Mouse (Mus musculus) myocyte (in vitro differentiated cells): Measurements from ENCODE around the gene Pcsk2.

Experiments
- MAX ChIP-seq: IDR thresholded peaks from one replicate; pipeline ENCODE4 v1.6.1; 2011; ENCODE audit warnings: low read depth, mild to moderate bottlenecking, control low read depth
- MYOG ChIP-seq, 3 experiments: IDR thresholded peaks; one replicate each; pipeline ENCODE4 v1.6.1; 2011; ENCODE audit warnings: control low read depth in 2 of 3, low read depth in 2 of 3, mild to moderate bottlenecking in 2 of 3; ENCODE audit not compliant: insufficient read length in 2 of 3, control insufficient read depth in 1 of 3, insufficient read depth in 1 of 3
- POLR2A ChIP-seq: IDR thresholded peaks from one replicate; pipeline ENCODE4 v1.6.1; 2011; ENCODE audit warnings: low read depth, mild to moderate bottlenecking, control low read depth, moderate library complexity; ENCODE audit not compliant: insufficient read length
- POLR2AphosphoS2 ChIP-seq: IDR thresholded peaks from one replicate; pipeline ENCODE4 v1.6.1; 2011; ENCODE audit warnings: low read depth, control low read depth; ENCODE audit not compliant: insufficient read length
- REST ChIP-seq: IDR thresholded peaks from one replicate; pipeline ENCODE4 v1.6.1; 2011; ENCODE audit warnings: mild to moderate bottlenecking, control low read depth, moderate library complexity; ENCODE audit not compliant: insufficient read depth, insufficient read length
- TCF12 ChIP-seq: IDR thresholded peaks from one replicate; pipeline ENCODE4 v1.6.1; 2011; ENCODE audit warnings: mild to moderate bottlenecking, control low read depth; ENCODE audit not compliant: poor library complexity, insufficient read depth, severe bottlenecking
- TCF3 ChIP-seq: IDR thresholded peaks from one replicate; pipeline ENCODE4 v1.6.1; 2011; ENCODE audit warnings: low read depth, control low read depth; ENCODE audit not compliant: insufficient read length

DNA sequence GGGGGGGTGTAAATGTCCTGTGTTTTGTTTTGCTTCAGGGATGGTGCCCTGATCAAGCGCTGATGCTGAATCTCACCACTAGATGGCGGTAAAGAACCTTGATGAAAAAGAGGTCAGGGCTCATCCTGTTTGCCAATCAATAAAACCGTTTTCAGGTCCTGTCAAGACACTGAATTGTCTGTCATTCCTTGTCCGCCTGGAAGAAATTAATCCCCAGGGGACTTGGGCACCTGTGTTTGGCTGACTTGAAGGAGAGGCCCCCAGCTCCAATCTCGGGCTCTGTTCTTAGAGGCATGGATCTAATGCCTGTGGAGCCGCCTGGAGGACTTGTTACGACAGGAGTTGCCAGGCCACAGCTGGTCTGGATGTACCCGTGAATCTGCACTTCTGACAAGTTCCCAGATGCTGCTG is 291.3 kb downstream of the Pcsk2 start:
- no peak for TF ChIP-seq MYOG (IDR thresholded peaks at IDR 0.05; ENCODE audit: control insufficient read depth in 1 of 3, insufficient read depth in 1 of 3, insufficient read length in 2 of 3, low read depth in 2 of 3)
- no peak for TF ChIP-seq POLR2A
- TF ChIP-seq TCF12: no peak
- TF ChIP-seq MAX: no peak
- TF ChIP-seq POLR2AphosphoS2: no peak
- no peak for TF ChIP-seq REST
- no peak for TF ChIP-seq TCF3
